Mouse (Mus musculus): Measurements from ENCODE around the gene Sost. TPM values are rescaled to one million over a fixed set of nuclear protein-coding genes. Genes with fewer than 3 reads are reported as not detected.

Gene Sost
- total and polyA plus RNA-seq, 2 experiments from 2014 or later: 0.14 TPM; not detected in 1

- H3K9me3 ChIP-seq (ENCODE audit: low read length): no peaks in the 10 kb centered on the region
- no peak for ATAC-seq
- H3K9ac ChIP-seq (replicated peaks; ENCODE audit: low read length): no peak overlapping the region
- H3K27ac ChIP-seq: peak overlapping the region; percentile 74
- 0 out of 2 replicates have a peak, but pooled peaks cover 4% of the 10 kb centered on the region for H3K4me1 ChIP-seq (ENCODE audit: insufficient read depth, low read length)
- no peak overlapping the region for H3K4me3 ChIP-seq (ENCODE audit: low read length)
- WGBS: 74% methylated on average over 15 of the region's 15 CpGs
- TF ChIP-seq CTCF (IDR thresholded peaks at IDR 0.05; ENCODE audit: low read depth): no peak
- peaks cover 23% of the 10 kb centered on the region; the same call in 1 of the 2 replicates for H3K36me3 ChIP-seq (ENCODE audit: insufficient read depth, low read length)
- H3K4me2 ChIP-seq (ENCODE audit: low read depth, low read length): no peak overlapping the region
- DNase-seq (ENCODE audit: low spot score): no peak
- no peaks in the 10 kb centered on the region for H3K27me3 ChIP-seq (ENCODE audit: insufficient read depth, low read length)
These were observed 42.3 kb upstream of the Sost start for GRCm38 (mm10) chr11:102008954-102009637.

DNA sequence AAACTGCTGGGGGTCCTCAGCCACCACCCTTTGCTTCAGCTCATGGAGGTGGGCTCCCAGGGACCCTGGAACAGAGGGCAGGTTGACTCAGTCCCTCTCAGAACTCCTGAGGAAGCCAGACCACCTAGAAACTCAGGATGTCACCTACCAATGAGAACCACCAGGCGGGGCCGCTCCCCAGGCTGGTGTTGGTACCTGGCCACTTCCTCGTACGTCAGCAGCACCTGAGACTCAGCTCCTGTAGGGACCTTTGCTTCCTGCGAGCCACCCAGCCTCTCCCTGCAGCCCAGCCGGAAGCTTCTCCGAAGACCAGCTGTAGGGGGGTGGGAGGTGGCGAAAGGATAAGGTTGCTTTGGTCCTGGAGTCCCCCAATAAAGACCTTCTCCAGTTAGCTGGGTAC is 41.6 kb upstream of the Sost start:
- no peak overlapping the region for H3K4me3 ChIP-seq (ENCODE audit: low read length)
- H3K9me3 ChIP-seq (ENCODE audit: low read length): no peaks in the 10 kb centered on the region
- no peak overlapping the region for H3K4me2 ChIP-seq (ENCODE audit: low read depth, low read length)
- 0 out of 2 replicates have a peak, but pooled peaks cover 4% of the 10 kb centered on the region for H3K4me1 ChIP-seq (ENCODE audit: insufficient read depth, low read length)
- ATAC-seq: no peak
- no peak for DNase-seq (ENCODE audit: low spot score)
- H3K27ac ChIP-seq: no peak overlapping the region
- WGBS: 93% methylated on average over 8 of the region's 8 CpGs
- H3K36me3 ChIP-seq (ENCODE audit: insufficient read depth, low read length): peaks cover 23% of the 10 kb centered on the region; the same call in 1 of the 2 replicates
- H3K9ac ChIP-seq (replicated peaks; ENCODE audit: low read length): no peak overlapping the region
- H3K27me3 ChIP-seq (ENCODE audit: insufficient read depth, low read length): no peaks in the 10 kb centered on the region
- TF ChIP-seq CTCF (IDR thresholded peaks at IDR 0.05; ENCODE audit: low read depth): no peak

DNA sequence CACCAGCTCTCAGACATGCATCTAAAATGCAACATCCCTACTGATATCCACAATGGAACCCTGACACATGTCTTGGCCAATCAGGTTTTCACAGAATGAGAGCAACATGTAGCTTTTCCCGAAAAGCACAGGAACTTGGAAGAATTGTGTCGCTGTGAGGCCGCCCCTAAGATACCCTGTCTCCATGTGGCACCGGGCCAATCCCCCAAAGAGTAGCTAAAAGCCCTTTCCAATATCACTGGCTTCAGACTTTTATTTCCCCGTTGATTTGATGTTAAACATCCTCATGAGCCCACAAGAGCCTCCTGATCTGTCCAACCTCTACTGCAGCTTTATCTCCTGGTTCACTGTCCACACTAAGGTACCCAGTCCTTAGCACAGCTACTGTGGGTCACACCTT is 39.9 kb upstream of the Sost start:
- Histone ChIP-seq H3K4me3 (ENCODE audit: low read length) (no peak overlapping the region), H3K27ac (no peak overlapping the region)

GRCm38 (mm10) chr11:102006271-102006670 is 39.5 kb upstream of the Sost start:
- no peaks in the 10 kb centered on the region for H3K27me3 ChIP-seq (ENCODE audit: insufficient read depth, low read length)
- H3K27ac ChIP-seq: no peak overlapping the region
- no peak for ATAC-seq
- WGBS: 39% methylated on average over 9 of the region's 9 CpGs
- DNase-seq (ENCODE audit: low spot score): no peak
- H3K36me3 ChIP-seq (ENCODE audit: insufficient read depth, low read length): peaks cover 19% of the 10 kb centered on the region; the same call in 1 of the 2 replicates
- no peak for TF ChIP-seq CTCF (IDR thresholded peaks at IDR 0.05; ENCODE audit: low read depth)
- H3K9ac ChIP-seq (replicated peaks; ENCODE audit: low read length): no peak overlapping the region
- H3K4me3 ChIP-seq (ENCODE audit: low read length): no peak overlapping the region
- no peak overlapping the region for H3K4me2 ChIP-seq (ENCODE audit: low read depth, low read length)
- H3K9me3 ChIP-seq (ENCODE audit: low read length): no peaks in the 10 kb centered on the region
- H3K4me1 ChIP-seq (ENCODE audit: insufficient read depth, low read length): 0 out of 2 replicates have a peak, but pooled peaks cover 4% of the 10 kb centered on the region

More for the DNA sequence above, 39.9 kb upstream of the Sost start:
- Histone ChIP-seq H3K9ac (replicated peaks; ENCODE audit: low read length) (no peak overlapping the region), H3K27me3 (ENCODE audit: insufficient read depth, low read length) (no peaks in the 10 kb centered on the region), H3K4me2 (ENCODE audit: low read depth, low read length) (no peak overlapping the region), H3K9me3 (ENCODE audit: low read length) (no peaks in the 10 kb centered on the region), H3K4me1 (ENCODE audit: insufficient read depth, low read length) (0 out of 2 replicates have a peak, but pooled peaks cover 4% of the 10 kb centered on the region), H3K36me3 (ENCODE audit: insufficient read depth, low read length) (peaks cover 19% of the 10 kb centered on the region; the same call in 1 of the 2 replicates)
- ATAC-seq: no peak
- TF ChIP-seq CTCF (IDR thresholded peaks at IDR 0.05; ENCODE audit: low read depth): no peak
- WGBS: 46% methylated on average over 5 of the region's 5 CpGs
- DNase-seq (ENCODE audit: low spot score): no peak

DNA sequence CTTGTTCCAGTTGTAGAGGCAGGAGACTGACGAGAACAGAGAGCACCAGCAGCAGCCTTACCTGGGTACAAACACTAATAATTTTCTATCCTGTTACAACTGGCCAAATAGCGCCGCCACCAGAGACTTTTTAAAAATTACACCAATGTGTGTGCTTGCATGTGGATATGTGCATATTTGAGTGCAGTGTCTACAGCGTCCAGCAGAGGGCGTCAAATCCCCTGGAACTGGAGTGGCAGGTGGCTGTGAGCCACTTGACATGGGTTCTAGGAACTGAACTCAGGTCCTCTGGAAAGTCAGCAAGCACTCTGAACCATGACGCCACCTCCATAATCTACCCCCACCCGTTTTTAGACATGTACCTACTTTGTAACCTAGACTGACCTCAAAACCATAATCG is 37.4 kb upstream of the Sost start:
- ATAC-seq (no peak), DNase-seq (ENCODE audit: low spot score) (no peak)
- no peak overlapping the region for H3K4me3 ChIP-seq (ENCODE audit: low read length)
- no peaks in the 10 kb centered on the region for H3K4me1 ChIP-seq (ENCODE audit: insufficient read depth, low read length)
- no peak overlapping the region for H3K9ac ChIP-seq (replicated peaks; ENCODE audit: low read length)
- peaks cover 23% of the 10 kb centered on the region; the same call in 1 of the 2 replicates for H3K36me3 ChIP-seq (ENCODE audit: insufficient read depth, low read length)
- H3K27ac ChIP-seq: no peak overlapping the region
- 92% methylated on average over 8 of the region's 8 CpGs for WGBS
- TF ChIP-seq CTCF (IDR thresholded peaks at IDR 0.05; ENCODE audit: low read depth): peak; percentile 67
- no peaks in the 10 kb centered on the region for H3K27me3 ChIP-seq (ENCODE audit: insufficient read depth, low read length)
- no peaks in the 10 kb centered on the region for H3K9me3 ChIP-seq (ENCODE audit: low read length)
- no peak overlapping the region for H3K4me2 ChIP-seq (ENCODE audit: low read depth, low read length)

DNA sequence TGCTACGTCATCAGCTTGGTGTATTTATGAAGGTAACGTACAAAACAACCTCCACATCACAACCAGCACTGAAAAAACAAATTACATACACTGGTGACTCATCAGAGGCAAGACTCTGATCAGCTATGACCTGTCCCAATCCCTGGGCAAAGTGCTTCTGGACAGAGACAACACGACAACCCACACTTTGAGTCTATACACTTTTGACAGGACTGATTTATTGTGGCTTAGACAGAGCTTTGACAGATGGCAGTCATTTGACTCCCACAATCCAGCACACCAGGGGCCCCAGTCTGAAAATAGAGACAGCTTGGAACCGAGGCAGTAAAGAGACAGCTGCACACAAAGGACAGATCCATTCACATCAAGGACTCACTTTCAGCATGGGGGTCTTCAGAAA is 32.7 kb upstream of the Sost start:
- no peak for TF ChIP-seq CTCF (IDR thresholded peaks at IDR 0.05; ENCODE audit: low read depth)
- no peaks in the 10 kb centered on the region for H3K9me3 ChIP-seq (ENCODE audit: low read length)
- H3K27ac ChIP-seq: no peak overlapping the region
- no peak overlapping the region for H3K4me2 ChIP-seq (ENCODE audit: low read depth, low read length)
- H3K27me3 ChIP-seq (ENCODE audit: insufficient read depth, low read length): no peaks in the 10 kb centered on the region
- H3K9ac ChIP-seq (replicated peaks; ENCODE audit: low read length): no peak overlapping the region
- ATAC-seq: no peak
- H3K4me3 ChIP-seq (ENCODE audit: low read length): no peak overlapping the region
- DNase-seq (ENCODE audit: low spot score): no peak
- H3K36me3 ChIP-seq (ENCODE audit: insufficient read depth, low read length): peaks cover 4% of the 10 kb centered on the region; the same call in 1 of the 2 replicates
- H3K4me1 ChIP-seq (ENCODE audit: insufficient read depth, low read length): no peaks in the 10 kb centered on the region
- WGBS: 45% methylated on average over 4 of the region's 4 CpGs

GRCm38 (mm10) chr11:101998258-101998657 is 31.4 kb upstream of the Sost start:
- no peak for ATAC-seq
- peaks cover 4% of the 10 kb centered on the region; the same call in 1 of the 2 replicates for H3K36me3 ChIP-seq (ENCODE audit: insufficient read depth, low read length)
- H3K9ac ChIP-seq (replicated peaks; ENCODE audit: low read length): no peak overlapping the region
- H3K27ac ChIP-seq: no peak overlapping the region
- H3K4me2 ChIP-seq (ENCODE audit: low read depth, low read length): no peak overlapping the region
- no peak for TF ChIP-seq CTCF (IDR thresholded peaks at IDR 0.05; ENCODE audit: low read depth)
- H3K27me3 ChIP-seq (ENCODE audit: insufficient read depth, low read length): no peaks in the 10 kb centered on the region
- H3K9me3 ChIP-seq (ENCODE audit: low read length): no peaks in the 10 kb centered on the region
- DNase-seq (ENCODE audit: low spot score): no peak
- no peaks in the 10 kb centered on the region for H3K4me1 ChIP-seq (ENCODE audit: insufficient read depth, low read length)
- H3K4me3 ChIP-seq (ENCODE audit: low read length): no peak overlapping the region
- WGBS: 52% methylated on average over 5 of the region's 5 CpGs

Data from hindbrain, postnatal 0 days (tissue).